Mouse (Mus musculus) gastrocnemius, postnatal 10 days (tissue): Measurements from ENCODE around the gene Ppp1r26. TPM values are rescaled to one million over a fixed set of nuclear protein-coding genes. Genes with fewer than 3 reads are reported as not detected.

Source experiments
- DNase-seq: peaks from one replicate; pipeline ENCODE4 v3.0.0; 2021; ENCODE audit warnings: mixed read lengths
- total RNA-seq, 2 experiments: library from RNA; stranded (reverse); gene quantifications; 2 replicates each; pipeline ENCODE4 v1.2.3; 2021

Ppp1r26 gene
- total RNA-seq, 2 experiments from 2014 or later = 3.0 to 4.7 TPM

- no peak for DNase-seq
Observed at GRCm38 (mm10) chr2:28497561-28497960, 51.0 kb downstream of the Ppp1r26 start.

GRCm38 (mm10) chr2:28498431-28498830 lies 51.8 kb downstream of the Ppp1r26 start:
- DNase-seq = no peak

GRCm38 (mm10) chr2:28502987-28503386 lies 56.4 kb downstream of the Ppp1r26 start:
- DNase-seq = no peak

- no peak for DNase-seq
Observed at GRCm38 (mm10) chr2:28504676-28505075, 58.1 kb downstream of the Ppp1r26 start.

Other genes starting within 250 kb of the Ppp1r26 start
- under 1 TPM in 1 of 2 experiments, not detected in 1; 0.34 TPM for gene 1700007K13Rik, start 19.5 kb downstream of the Ppp1r26 start, total RNA-seq
- 10 to 100 TPM; 28.3 to 31.5 TPM for gene Mrps2, start 21.3 kb downstream of the Ppp1r26 start, total RNA-seq
- gene Gbgt1, start 50.1 kb downstream of the Ppp1r26 start, total RNA-seq = 1 to 10 TPM; 1.9 to 3.5 TPM
- gene Gm10134, start 59.3 kb downstream of the Ppp1r26 start, total RNA-seq = 1 to 10 TPM in 1 of 2 experiments, not detected in 1; 2.0 TPM
- 10 to 100 TPM; 33.1 to 43.9 TPM for gene Ralgds, start 66.3 kb downstream of the Ppp1r26 start, total RNA-seq
- gene Cel, start 116.6 kb downstream of the Ppp1r26 start, total RNA-seq = not detected
- 10 to 100 TPM in 1 of 2 experiments, 1 to 10 TPM in 1; 9.1 to 10.2 TPM for gene Gtf3c5, start 137.0 kb downstream of the Ppp1r26 start, total RNA-seq
- gene Gfi1b, start 175.2 kb downstream of the Ppp1r26 start, total RNA-seq = under 1 TPM in 1 of 2 experiments, not detected in 1; 0.79 TPM
- 10 to 100 TPM; 15.6 to 19.2 TPM for gene Tsc1, start 194.4 kb downstream of the Ppp1r26 start, total RNA-seq